Mouse (Mus musculus) cerebellum, postnatal 14 days (tissue): ENCODE measurements around the gene Spred3.
A peak's percentile ranks its signal among the peaks of the same experiment; 100 is the strongest.

Experiments
- DNase-seq, 2 experiments: peaks; one replicate each; pipeline ENCODE4 v3.0.0; 2021; ENCODE audit warnings: mixed read lengths in 2 of 2

The Spred3 gene

GRCm38 (mm10) chr7:29124970-29125369 lies 45.2 kb downstream of the Spred3 start, which contains the start of gene Ryr1:
Gene Ryr1, minus strand, starts transcription at chr7:29125179.
- DNase-seq, result peak; percentile 9 to 25

GRCm38 (mm10) chr7:29123531-29124358 lies 46.5 kb downstream of the Spred3 start:
- no peak for DNase-seq

GRCm38 (mm10) chr7:29122821-29123220 lies 47.4 kb downstream of the Spred3 start:
- DNase-seq, result no peak

- DNase-seq, result no peak
These were observed 50.7 kb downstream of the Spred3 start for GRCm38 (mm10) chr7:29119526-29119925.

GRCm38 (mm10) chr7:29118142-29118851 lies 51.9 kb downstream of the Spred3 start:
- DNase-seq, result no peak

- DNase-seq, result peak; percentile 50 to 58
These were observed 60.9 kb downstream of the Spred3 start for GRCm38 (mm10) chr7:29108992-29109955.
